Mouse (Mus musculus): ENCODE data around the gene Agpat1. TPM values are rescaled to one million over a fixed set of nuclear protein-coding genes. Genes with fewer than 3 reads are reported as not detected.
A peak's percentile ranks its signal among the peaks of the same experiment; 100 is the strongest.

Gene Agpat1
- polyA plus RNA-seq, 1 experiment = 330 TPM

GRCm38 (mm10) chr17:34661121-34661591 is 57.1 kb downstream of the Agpat1 start:
- Histone ChIP-seq H3K4me1 (ENCODE audit: control insufficient read depth, insufficient read depth, insufficient read length, low read length) (peaks cover 13% of the 10 kb centered on the region), H3K27ac (ENCODE audit: insufficient read depth, low read depth, low read length) (peak overlapping the region; percentile 66), H3K27me3 (ENCODE audit: control insufficient read depth, insufficient read depth, low read length) (peaks cover 6% of the 10 kb centered on the region; the same call in 1 of the 2 replicates), H3K36me3 (ENCODE audit: control insufficient read depth, insufficient read depth, low read length) (no peaks in the 10 kb centered on the region), H3K4me3 (ENCODE audit: low read depth, low read length) (peak overlapping the region; percentile 57)
- TF ChIP-seq CTCF (IDR thresholded peaks at IDR 0.05; ENCODE audit: extremely low read depth, insufficient read length, insufficient replicate concordance, low read depth, low read length) (no peak), POLR2A (IDR thresholded peaks at IDR 0.05; ENCODE audit: low read depth, low read length) (no peak)
- WGBS = 2% methylated on average over 19 of the region's 19 CpGs

GRCm38 (mm10) chr17:34662468-34662867 is 58.4 kb downstream of the Agpat1 start:
- Histone ChIP-seq H3K4me3 (ENCODE audit: low read depth, low read length) (no peak overlapping the region), H3K4me1 (ENCODE audit: control insufficient read depth, insufficient read depth, insufficient read length, low read length) (peaks cover 10% of the 10 kb centered on the region), H3K27ac (ENCODE audit: insufficient read depth, low read depth, low read length) (no peak overlapping the region), H3K36me3 (ENCODE audit: control insufficient read depth, insufficient read depth, low read length) (no peaks in the 10 kb centered on the region), H3K27me3 (ENCODE audit: control insufficient read depth, insufficient read depth, low read length) (peaks cover 6% of the 10 kb centered on the region; the same call in 1 of the 2 replicates)
- WGBS = 88% methylated on average over 1 of the region's 1 CpGs
- TF ChIP-seq POLR2A (IDR thresholded peaks at IDR 0.05; ENCODE audit: low read depth, low read length) (no peak), CTCF (IDR thresholded peaks at IDR 0.05; ENCODE audit: extremely low read depth, insufficient read length, insufficient replicate concordance, low read depth, low read length) (no peak)

GRCm38 (mm10) chr17:34662978-34663377 is 58.9 kb downstream of the Agpat1 start:
- Histone ChIP-seq H3K4me1 (ENCODE audit: control insufficient read depth, insufficient read depth, insufficient read length, low read length) (peaks cover 10% of the 10 kb centered on the region), H3K4me3 (ENCODE audit: low read depth, low read length) (no peak overlapping the region), H3K36me3 (ENCODE audit: control insufficient read depth, insufficient read depth, low read length) (no peaks in the 10 kb centered on the region), H3K27me3 (ENCODE audit: control insufficient read depth, insufficient read depth, low read length) (peaks cover 6% of the 10 kb centered on the region; the same call in 1 of the 2 replicates), H3K27ac (ENCODE audit: insufficient read depth, low read depth, low read length) (no peak overlapping the region)
- WGBS = 88% methylated on average over 8 of the region's 8 CpGs
- TF ChIP-seq POLR2A (IDR thresholded peaks at IDR 0.05; ENCODE audit: low read depth, low read length) = no peak
- TF ChIP-seq CTCF (IDR thresholded peaks at IDR 0.05; ENCODE audit: extremely low read depth, insufficient read length, insufficient replicate concordance, low read depth, low read length) = no peak

Other genes starting within 250 kb of the Agpat1 start
- 43.4 and 105 TPM in 2 replicates for gene Btnl2, start 249.4 kb upstream of the Agpat1 start, polyA plus RNA-seq (2012; rRNA removed)
- gene Btnl1, start 227.1 kb upstream of the Agpat1 start, polyA plus RNA-seq (2012; rRNA removed) = 78.7 and 178 TPM in 2 replicates
- not detected in 2 replicates for gene BC051142, start 205.4 kb upstream of the Agpat1 start, polyA plus RNA-seq (2012; rRNA removed)
- gene Btnl4, start 126.9 kb upstream of the Agpat1 start, polyA plus RNA-seq (2012; rRNA removed) = 19.3 and 61.4 TPM in 2 replicates
- gene Btnl6, start 86.9 kb upstream of the Agpat1 start, polyA plus RNA-seq (2012; rRNA removed) = 33.4 and 104 TPM in 2 replicates
- 12.1 and 16.7 TPM in 2 replicates for gene Notch4, start 40.0 kb upstream of the Agpat1 start, polyA plus RNA-seq (2012; rRNA removed)
- gene Gpsm3, start 14.5 kb upstream of the Agpat1 start, polyA plus RNA-seq (2012; rRNA removed) = 3.5 and 8.1 TPM in 2 replicates
- gene Pbx2, start 13.0 kb upstream of the Agpat1 start, polyA plus RNA-seq (2012; rRNA removed) = 16.1 and 32.2 TPM in 2 replicates
- 0.90 and 1.7 TPM in 2 replicates for gene Ager, start 6.4 kb upstream of the Agpat1 start, polyA plus RNA-seq (2012; rRNA removed)
- 66.7 and 147 TPM in 2 replicates for gene Rnf5, start 572 bp upstream of the Agpat1 start, polyA plus RNA-seq (2012; rRNA removed)
- 1.8 and 2.3 TPM in 2 replicates for gene Egfl8, start 11.7 kb downstream of the Agpat1 start, polyA plus RNA-seq (2012; rRNA removed)
- 17.3 and 22.0 TPM in 2 replicates for gene Ppt2, start 24.2 kb downstream of the Agpat1 start, polyA plus RNA-seq (2012; rRNA removed)
- gene Prrt1, start 25.3 kb downstream of the Agpat1 start, polyA plus RNA-seq (2012; rRNA removed) = 5.5 and 8.0 TPM in 2 replicates
- 2.5 and 9.3 TPM in 2 replicates for gene Fkbpl, start 40.5 kb downstream of the Agpat1 start, polyA plus RNA-seq (2012; rRNA removed)
- gene Atf6b, start 42.9 kb downstream of the Agpat1 start, polyA plus RNA-seq (2012; rRNA removed) = 26.6 and 48.0 TPM in 2 replicates
- 12.1 and 12.5 TPM in 2 replicates for gene Tnxb, start 66.3 kb downstream of the Agpat1 start, polyA plus RNA-seq (2012; rRNA removed)
- 16.8 and 17.2 TPM in 2 replicates for gene C4b, start 139.6 kb downstream of the Agpat1 start, polyA plus RNA-seq (2012; rRNA removed)
- 0.18 and 0.67 TPM in 2 replicates for gene Cyp21a1, start 200.3 kb downstream of the Agpat1 start, polyA plus RNA-seq (2012; rRNA removed)
- gene Stk19, start 232.7 kb downstream of the Agpat1 start, polyA plus RNA-seq (2012; rRNA removed) = 28.6 and 56.3 TPM in 2 replicates
- 31.5 and 51.8 TPM in 2 replicates for gene Dxo, start 232.8 kb downstream of the Agpat1 start, polyA plus RNA-seq (2012; rRNA removed)
- 48.1 and 79.3 TPM in 2 replicates for gene Skiv2l, start 245.9 kb downstream of the Agpat1 start, polyA plus RNA-seq (2012; rRNA removed)
- 7.8 and 18.3 TPM in 2 replicates for gene Nelfe, start 246.1 kb downstream of the Agpat1 start, polyA plus RNA-seq (2012; rRNA removed)